Mouse (Mus musculus) spleen, embryonic (tissue): ENCODE results near the gene Pola1.
"Not testable (repeated sequence)": the region's sequence is repeated elsewhere in the genome, so short reads cannot be mapped to it uniquely, and the experiment has no call there.

ENCODE experiments used
- CTCF ChIA-PET: fragments of 350-600 bp; sonication (Branson Sonifier 250); formaldehyde crosslinking; loops from one replicate; lab custom pipeline; 2022; lab: Charles Lee

Gene Pola1

GRCm38 (mm10) chrX:93429738-93430260 is 202.2 kb downstream of the Pola1 start:
- CTCF ChIA-PET = no interaction called here

DNA sequence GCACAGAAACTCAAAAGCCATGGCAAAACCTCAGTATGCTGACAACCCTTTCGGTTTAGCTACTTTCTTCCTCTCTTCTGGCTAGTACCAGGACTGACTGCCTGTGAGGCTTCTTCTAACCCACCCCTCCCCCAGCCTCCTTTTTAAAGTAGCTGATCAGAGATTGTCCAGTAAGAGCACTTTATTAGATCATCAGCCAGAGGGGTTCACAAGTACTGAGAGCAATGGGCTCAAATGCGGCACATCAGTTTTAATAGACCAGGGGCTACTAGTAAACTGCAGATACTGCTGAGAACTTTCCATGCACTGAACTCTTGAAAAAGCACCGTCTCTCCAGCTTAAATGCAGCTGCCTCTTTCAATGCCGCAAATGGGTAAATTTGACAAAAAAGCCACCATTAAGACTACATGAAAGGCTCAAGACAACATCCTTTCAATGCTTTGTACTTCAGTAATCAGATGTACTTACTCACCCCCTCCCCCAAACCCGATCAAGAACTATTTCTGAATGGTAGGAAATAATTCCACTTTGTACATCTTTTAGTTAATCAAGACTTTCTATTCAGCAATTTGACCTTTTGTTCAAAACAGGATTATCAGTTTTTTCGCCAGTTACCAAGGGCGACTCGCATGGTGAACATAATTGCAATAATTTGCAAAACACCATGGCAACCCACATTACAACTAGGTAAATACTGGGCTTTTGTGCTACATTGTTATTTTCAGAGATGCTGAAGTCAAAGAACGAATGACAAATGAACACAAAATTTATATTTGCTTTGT is 202.8 kb downstream of the Pola1 start:
- CTCF ChIA-PET = no interaction called here

- CTCF ChIA-PET = not testable (repeated sequence)
These were observed 231.1 kb downstream of the Pola1 start for GRCm38 (mm10) chrX:93400871-93401270.

DNA sequence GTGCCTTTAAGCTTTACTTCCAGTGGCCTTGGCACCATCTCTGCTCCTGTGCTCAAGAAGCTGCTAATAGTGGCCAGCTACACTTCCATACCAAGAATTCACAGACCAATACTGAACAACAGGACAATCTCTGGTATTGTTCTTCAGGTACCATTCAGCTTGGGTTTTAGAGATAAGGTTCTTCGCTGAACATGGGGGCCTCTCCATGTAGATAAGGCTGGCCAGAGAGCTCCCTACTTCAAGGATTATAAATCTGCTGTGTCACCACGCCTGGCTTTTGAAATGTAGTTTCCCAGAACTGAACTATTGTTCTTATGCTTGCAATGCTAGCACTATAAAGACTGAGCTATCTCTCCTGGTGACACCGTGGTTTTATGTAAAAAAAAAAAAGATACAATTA is 234.9 kb downstream of the Pola1 start:
- CTCF ChIA-PET = no interaction called here

GRCm38 (mm10) chrX:93377285-93377972 is 254.5 kb downstream of the Pola1 start:
- CTCF ChIA-PET = no interaction called here

DNA sequence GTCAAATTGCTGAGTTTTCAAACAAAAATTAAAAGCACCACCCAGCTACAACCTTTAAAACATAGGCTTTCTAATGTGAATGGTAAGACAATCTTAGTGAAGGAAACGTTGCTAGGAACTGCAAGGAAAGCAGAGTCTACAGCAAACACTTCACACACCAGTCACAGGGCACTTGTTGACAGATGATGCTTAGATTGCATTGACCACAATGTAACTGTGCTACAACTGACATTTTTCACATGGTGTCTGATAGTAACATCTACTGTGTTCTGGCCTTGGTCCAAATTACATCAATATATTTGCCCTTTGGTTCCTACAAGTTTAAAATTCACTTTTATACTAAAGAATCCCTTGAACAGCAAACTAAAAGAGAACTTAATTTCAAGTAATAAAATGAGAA is 258.5 kb downstream of the Pola1 start:
- CTCF ChIA-PET = no interaction called here

- CTCF ChIA-PET = interaction anchor here (0.9 kb wide), 1 partner anchor 77 kb away, joined by 3 read pairs; no protein-coding TSS in a partner anchor
These were observed 262.2 kb downstream of the Pola1 start for GRCm38 (mm10) chrX:93369708-93370107.

DNA sequence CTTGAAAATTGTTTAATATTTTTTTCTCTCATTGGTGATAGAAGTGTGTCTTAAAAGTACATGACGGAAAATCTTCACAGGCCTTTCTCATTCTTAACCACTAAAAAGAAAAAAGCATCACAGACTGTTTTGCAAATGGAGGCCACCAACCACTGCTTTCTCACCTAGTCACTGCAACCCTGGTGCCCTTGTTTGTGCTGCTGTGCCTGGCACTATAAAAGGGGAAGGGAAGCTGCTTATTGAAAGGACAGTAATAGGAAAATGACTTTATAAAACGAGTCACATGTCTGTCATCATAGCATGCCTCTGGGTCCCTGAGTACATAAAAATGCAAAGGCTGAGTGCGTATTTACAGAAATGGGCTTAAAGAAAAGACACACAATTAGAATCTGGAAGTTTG is 263.7 kb downstream of the Pola1 start:
- CTCF ChIA-PET = no interaction called here

DNA sequence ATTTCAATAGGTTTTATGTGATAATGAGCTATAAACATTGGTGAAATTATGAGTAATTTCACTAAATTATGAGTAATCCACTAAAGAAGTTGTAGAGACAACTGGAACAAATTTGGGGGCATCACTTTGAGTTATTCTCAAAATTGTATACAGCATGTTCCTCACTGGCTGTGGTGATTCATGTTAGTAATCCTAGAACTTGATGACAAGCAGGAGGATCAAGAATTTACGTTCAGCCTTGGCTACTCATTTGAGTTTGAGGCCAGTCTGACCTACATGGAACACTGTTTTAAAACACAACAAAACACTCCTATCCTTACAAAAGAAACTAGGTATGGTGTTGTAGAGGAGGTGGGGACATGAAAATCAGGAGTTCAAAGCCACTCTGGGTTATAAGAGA is 310.6 kb downstream of the Pola1 start:
- CTCF ChIA-PET = no interaction called here

DNA sequence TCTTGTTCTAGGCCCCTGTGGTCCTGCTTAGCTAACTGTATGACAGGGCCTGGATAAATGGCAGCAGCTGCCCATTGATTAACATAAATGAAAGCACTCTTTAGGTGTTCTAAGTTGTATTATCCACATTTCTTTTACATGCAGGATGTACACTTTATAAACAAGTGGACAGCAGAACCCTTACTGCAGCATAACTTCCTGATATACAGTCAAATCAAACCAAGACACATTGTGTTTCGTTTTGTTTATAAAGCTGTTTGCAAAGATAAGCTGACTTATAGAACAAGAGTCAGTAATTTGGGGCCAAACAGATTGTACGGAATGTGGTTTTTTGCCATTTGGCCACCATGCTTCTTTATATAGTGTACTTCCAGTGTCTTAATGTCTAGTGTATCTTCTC is 312.0 kb downstream of the Pola1 start:
- CTCF ChIA-PET = no interaction called here

- CTCF ChIA-PET = no interaction called here
These were observed 314.4 kb downstream of the Pola1 start for GRCm38 (mm10) chrX:93317577-93317976.

GRCm38 (mm10) chrX:93305780-93306179 is 326.2 kb downstream of the Pola1 start:
- CTCF ChIA-PET = no interaction called here

DNA sequence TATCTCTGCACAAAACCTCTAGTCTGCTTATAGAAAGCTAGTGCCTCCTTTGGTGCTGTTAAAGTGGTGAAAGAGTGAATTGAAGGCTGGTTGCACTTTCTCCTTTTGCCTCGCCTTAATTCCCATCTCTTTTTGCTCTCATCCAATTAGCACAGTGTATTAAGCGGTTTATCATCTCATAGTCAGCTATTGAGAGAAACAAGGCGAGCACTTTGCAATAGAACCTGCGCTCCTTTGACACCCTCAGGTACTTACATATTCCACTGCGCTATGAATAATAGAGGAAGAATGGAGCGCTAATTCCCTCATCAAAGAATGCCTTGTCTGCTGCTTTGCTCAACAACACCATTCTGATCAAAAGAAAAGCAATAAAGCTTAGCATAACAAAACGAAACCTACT is 330.2 kb downstream of the Pola1 start:
- CTCF ChIA-PET = no interaction called here

DNA sequence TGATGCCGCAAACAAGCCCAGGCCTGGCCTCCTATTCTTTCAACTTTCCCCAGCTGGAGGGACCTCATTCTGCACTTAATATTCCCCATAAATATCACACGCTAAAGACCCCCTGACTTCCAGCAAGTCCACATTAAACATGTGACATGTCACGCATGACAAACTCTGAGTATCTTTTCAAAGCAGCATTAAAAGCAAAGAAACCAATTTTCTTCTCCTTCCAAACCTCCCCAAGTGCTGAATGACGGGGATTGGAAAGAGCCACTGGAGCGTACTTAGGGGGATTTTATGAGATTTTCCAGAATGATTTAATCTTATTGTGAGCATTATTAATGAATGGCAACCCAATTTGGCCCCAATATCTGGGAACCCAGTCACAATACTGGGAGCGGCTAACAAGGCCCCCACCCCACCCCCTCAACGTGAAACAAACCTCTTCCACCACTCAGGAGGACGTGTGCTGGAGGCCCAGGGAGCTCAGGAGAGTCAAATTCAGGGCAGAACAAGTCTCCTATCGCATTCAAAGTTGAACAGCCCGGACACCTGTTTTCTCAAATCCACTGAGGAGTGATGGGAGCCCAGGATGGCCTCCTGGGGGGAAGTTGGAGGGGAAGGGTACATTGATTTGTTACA is 331.7 kb downstream of the Pola1 start:
- CTCF ChIA-PET = no interaction called here

- CTCF ChIA-PET = no interaction called here
These were observed 332.2 kb downstream of the Pola1 start for GRCm38 (mm10) chrX:93299771-93300170.

- CTCF ChIA-PET = no interaction called here
These were observed 332.8 kb downstream of the Pola1 start for GRCm38 (mm10) chrX:93299046-93299626.

DNA sequence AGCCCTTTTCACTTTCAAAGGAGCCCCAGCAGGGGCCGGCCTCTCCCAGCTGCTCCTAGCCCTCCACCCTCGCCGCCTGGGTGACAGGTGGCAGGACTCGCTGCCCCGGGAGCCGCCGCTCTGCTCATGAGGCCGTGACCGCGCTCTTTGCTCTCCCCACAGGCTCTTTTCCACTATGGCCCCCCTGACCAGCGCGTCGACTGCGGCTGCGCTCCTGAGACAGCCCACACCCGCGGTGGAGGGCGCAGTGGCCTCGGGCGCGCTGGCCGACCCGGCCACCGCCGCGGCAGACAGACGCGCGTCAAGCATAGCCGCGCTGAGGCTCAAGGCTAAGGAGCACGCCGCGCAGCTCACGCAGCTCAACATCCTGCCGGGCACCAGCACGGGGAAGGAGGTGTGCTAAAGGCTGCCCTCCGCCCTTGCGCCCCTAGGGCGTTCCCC is 334.9 kb downstream of the Pola1 start:
- CTCF ChIA-PET = no interaction called here

DNA sequence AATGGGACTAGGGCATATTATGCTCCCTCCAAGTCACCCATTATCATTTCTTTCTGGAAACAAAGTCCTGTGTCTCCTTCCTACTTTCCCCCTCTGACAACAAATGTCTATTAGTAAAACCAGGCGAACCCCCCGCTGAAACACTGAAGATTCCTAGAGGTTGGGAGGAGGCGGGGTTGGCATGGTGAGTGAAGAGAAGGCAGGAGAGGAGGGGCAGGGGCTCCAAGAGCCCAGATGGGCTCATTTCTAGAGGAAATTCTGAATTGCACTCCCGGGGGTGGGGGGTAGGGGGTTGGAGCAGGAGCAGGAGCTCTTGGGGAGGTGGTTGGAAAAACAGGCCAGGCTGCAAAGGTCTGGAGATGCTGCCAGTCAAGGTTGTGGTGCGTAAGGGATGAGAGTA is 336.1 kb downstream of the Pola1 start:
- CTCF ChIA-PET = no interaction called here

DNA sequence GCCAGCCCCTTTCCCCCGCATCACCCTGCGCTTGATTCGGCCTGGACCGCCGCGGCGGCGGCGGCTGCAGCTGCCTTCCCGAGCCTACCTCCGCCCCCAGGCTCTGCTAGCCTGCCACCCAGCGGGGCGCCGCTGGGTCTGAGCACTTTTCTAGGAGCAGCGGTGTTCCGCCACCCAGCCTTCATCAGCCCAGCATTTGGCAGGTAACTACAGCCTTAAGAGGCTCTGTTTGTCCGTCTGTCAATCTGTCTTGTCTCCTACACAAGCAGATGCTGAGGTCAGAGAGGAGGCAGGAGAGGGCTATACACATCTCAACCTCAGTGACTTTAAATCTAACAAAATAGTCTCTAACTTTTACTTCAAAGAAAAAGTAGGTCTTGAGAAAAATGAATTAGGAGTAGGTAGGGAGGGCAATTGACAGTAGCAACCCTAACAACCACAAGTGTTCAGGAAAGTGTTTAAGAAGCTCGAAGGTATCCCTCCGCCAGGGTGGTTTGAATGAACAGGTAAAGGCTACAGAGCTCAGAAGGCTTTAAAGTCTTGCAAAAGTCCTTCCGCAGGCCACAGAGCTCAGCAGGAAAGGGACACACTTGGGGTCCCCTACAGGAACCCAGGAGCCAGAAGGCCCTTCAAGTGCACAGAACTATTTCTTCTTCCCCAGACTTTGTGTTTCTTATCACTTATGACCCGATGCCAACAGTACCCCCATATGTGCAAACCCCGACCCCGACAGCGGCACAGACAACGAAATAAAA is 337.0 kb downstream of the Pola1 start:
- CTCF ChIA-PET = no interaction called here

DNA sequence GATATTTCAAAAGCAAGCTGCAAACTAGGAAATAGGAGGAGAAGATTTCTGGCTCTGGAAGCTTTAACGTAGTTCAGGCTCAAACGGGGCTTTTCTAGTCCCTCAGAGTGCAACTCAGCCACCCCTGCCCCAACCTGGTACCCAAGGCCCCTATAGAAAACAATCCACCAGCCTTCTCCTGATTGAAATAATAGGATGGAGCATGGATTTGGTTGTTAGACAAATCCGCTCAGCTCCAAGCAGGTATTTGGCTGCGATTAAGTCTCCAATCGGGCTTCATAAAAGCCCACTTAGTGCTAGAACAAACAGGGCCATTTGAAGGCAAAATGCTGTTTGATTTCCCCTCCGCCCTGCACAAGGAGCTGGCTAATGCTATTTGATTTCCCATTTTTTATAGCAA is 339.9 kb downstream of the Pola1 start:
- CTCF ChIA-PET = no interaction called here

DNA sequence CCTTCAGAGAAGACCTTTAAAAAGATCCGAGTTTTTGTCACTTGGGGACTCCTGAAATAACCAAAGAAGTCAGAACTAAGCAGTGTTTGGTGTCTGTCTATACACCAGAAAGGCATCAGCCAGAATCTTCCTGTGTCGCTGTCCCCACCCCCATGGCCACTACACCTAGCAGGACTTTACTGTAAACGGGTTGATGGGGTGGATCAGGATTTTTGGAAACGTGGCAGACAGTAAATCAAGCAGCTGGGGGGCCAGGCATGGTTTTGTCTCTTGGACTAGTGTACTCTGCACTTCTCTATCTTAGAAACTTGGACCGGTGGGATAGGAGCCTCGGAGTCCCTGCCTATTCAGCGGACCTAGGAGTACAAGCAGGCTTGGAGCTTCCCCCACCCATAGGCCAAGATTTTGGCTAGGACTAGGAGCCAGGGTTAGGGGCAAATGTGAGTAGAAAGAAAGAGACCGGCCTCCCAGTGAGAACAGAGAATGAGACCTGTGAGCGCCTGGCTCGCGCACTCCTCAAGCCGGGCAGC is 342.0 kb downstream of the Pola1 start:
- CTCF ChIA-PET = no interaction called here
